Mouse (Mus musculus) heart, adult 18-20 months (tissue): ENCODE measurements around the gene Tmem239. TPM values are rescaled to one million over a fixed set of nuclear protein-coding genes. Genes with fewer than 3 reads are reported as not detected.
A peak's percentile ranks its signal among the peaks of the same experiment; 100 is the strongest.

ENCODE experiments used
- DNase-seq, 2 experiments: peaks; one replicate each; pipeline ENCODE4 v3.0.0; 2021 to 2022; ENCODE audit warnings: mixed read lengths in 1 of 2
- total RNA-seq, 2 experiments: library from RNA; stranded (reverse); gene quantifications; 2 replicates each; pipeline ENCODE4 v1.2.3; 2021

Gene Tmem239
- total RNA-seq, 2 experiments from 2014 or later: not detected

DNA sequence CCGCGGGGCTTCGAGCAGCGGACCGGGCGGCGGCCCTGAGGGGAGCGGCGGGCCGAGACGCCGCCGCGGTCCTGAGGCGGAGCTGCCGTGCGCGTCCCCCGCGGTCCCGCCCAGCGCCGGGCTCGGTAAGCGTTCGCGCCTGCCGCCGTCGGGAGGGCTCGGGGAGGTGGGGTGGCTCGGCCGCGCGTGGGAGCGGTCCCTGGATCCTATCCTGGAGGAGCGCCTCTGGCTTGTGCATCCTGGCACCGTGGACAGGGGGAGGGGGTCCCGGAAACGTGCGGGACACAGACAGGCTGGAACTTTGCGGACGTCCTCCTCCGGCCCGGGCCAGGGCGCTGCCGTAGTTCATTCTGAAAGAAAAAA is 44.1 kb downstream of the Tmem239 start:
- peak in 1 of 2 experiments; percentile 86 for DNase-seq

DNA sequence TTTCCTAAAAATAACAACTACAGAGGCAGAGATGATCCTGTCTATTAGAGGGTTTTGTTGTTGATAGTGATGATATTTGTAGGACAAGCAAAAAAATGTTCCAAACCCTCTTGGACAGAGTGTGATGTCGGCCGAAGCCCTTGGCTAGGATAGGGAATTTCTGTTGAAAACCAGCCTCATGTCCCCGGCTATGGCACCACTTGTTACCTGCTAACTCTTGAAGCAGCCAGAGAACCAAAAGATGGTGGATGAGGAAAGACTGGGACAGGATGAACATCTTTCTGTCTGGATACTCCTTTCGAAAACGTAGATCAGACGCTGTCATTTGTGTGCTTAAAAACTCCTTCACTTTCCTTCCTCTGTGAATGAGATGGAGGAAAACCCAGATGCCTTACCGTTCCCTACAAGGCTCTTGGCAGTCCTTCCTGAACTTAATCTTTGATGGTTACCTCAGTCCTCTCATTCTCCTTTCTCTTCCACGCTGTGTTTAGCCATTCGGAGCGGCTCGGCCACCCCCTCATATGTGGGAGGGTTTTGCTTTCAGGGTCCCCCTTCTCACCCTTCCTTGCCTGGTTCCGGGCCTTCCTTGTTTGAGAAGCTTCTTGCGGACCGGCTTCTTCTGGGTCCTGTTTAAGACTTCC is 44.9 kb downstream of the Tmem239 start:
- DNase-seq: peak; percentile 10 to 24

DNA sequence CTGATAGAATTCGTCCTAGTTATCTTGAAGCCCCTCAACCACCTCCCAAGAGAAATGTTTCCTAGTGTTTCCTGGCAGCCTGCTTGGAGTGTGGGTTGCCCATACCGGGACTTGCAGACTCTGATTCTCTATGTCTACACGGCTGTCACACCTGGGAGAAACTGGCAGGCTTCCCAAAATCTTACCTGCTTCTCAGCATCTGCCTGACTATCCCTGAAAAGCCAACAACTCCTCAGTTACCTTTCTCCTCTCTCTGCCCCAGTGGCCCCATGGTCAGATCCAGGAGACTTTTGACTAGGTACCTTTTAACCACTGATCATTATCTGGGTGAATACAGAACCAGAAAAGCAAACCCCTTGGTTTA is 45.4 kb downstream of the Tmem239 start:
- no peak for DNase-seq

DNA sequence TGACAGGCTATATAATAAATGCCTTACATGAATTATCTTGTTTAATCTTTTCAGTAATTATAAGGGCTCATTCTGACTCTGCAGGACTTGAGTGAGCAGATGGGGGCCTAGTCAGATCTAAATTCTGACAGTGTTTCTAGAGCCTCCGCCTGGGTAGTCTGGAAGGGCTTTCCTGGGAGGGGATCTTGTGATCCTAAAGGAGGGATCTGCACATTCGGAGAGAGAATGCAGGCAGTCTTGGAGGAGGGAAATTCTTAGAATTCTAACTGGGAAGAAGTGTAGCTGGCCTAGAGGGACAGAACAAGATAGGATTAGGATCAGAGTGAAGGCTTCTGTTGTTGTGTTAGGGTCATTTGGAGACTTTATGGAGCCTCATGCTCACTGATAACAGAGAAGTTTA is 46.0 kb downstream of the Tmem239 start:
- no peak for DNase-seq

DNA sequence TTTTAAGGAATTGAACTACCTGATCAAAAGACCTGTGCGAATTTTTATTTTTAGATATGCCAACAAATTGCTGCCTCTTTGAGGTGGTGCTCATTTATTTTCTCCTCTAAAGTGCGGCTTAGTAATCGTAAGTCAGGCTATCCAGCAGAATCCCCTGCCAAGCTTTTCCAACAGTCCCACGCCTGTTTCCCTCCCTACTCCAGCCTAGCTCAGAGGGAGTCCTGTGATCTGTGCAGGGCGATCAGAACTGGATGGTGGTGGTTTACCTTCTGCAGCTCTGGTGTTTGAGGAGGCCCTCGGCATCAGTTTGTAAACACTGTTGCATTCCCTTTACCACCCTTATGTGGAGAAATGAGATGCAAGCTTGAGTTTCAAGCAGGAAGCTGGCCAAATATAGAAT is 47.1 kb downstream of the Tmem239 start:
- DNase-seq: peak; percentile 27 to 40

DNA sequence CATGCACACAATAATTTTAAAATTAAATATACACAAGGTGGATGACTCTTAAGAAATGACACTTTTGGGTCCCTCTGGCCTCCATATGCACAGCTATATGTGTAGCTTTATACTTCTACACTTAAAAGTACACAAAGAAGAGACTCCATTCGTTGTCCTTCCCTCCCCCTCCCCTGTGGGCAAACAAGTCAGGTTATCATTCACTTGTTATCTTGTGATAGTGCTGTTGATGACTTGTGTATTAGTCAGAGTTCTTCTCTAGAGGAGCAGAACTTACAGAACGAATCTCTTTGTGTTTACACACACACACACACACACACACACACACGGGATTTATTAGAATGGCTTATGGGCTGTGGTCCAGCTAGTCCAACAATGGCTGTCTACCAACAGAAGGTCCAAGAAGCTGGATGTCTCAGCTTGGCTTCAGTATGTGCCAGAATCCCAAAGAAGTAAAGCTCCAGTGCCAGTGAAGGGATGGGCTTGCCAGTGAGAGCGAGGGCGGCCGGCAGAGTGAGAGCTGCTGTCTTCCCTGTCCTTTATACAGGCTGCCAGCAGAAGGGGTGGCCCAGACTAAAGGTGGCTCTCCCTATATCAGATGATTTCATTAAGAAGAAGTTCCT is 48.6 kb downstream of the Tmem239 start:
- DNase-seq: peak in 1 of 2 experiments; percentile 13

Other genes starting within 250 kb of the Tmem239 start
- gene Snrpb, start 227.1 kb upstream of the Tmem239 start, total RNA-seq: 100 to 1,000 TPM; 130 to 136 TPM
- not detected for gene Tmc2, start 211.3 kb upstream of the Tmem239 start, total RNA-seq
- 10 to 100 TPM; 29.0 to 40.2 TPM for gene Nop56, start 132.0 kb upstream of the Tmem239 start, total RNA-seq
- 100 to 1,000 TPM; 811 to 856 TPM for gene Idh3b, start 121.9 kb upstream of the Tmem239 start, total RNA-seq
- under 1 TPM; 0.30 to 0.44 TPM for gene Ebf4, start 111.3 kb upstream of the Tmem239 start, total RNA-seq
- gene Cpxm1, start 8.9 kb upstream of the Tmem239 start, total RNA-seq: 1 to 10 TPM; 4.3 to 6.0 TPM
- not detected for gene Gm28372, start 1.2 kb upstream of the Tmem239 start, total RNA-seq
- not detected for gene 1700020A23Rik, start 1.2 kb upstream of the Tmem239 start, total RNA-seq
- gene Vps16, start 17.9 kb downstream of the Tmem239 start, total RNA-seq: 10 to 100 TPM; 26.4 to 28.1 TPM
- 1 to 10 TPM; 4.5 to 7.0 TPM for gene Pced1a, start 18.2 kb downstream of the Tmem239 start, total RNA-seq
- gene Ptpra, start 43.8 kb downstream of the Tmem239 start, total RNA-seq: 10 to 100 TPM; 40.9 to 47.9 TPM
- gene Mrps26, start 157.3 kb downstream of the Tmem239 start, total RNA-seq: 10 to 100 TPM; 68.5 to 72.4 TPM
- not detected for gene Oxt, start 169.7 kb downstream of the Tmem239 start, total RNA-seq
- gene Avp, start 176.1 kb downstream of the Tmem239 start, total RNA-seq: 10 to 100 TPM; 15.5 to 25.6 TPM
- gene Fastkd5, start 223.5 kb downstream of the Tmem239 start, total RNA-seq: 1 to 10 TPM; 7.7 to 7.9 TPM
- gene Ubox5, start 223.6 kb downstream of the Tmem239 start, total RNA-seq: 1 to 10 TPM; 4.1 to 4.6 TPM
- 1 to 10 TPM; 4.8 to 5.7 TPM for gene Lzts3, start 236.3 kb downstream of the Tmem239 start, total RNA-seq